Mouse (Mus musculus): ENCODE measurements at regions not wholly inside any gene's neighbourhood (a gene's known extent, or its start where the extent isn't known, plus 50 kb on each side); places are given as distances from the start of the nearest gene placed in this dataset.

DNA sequence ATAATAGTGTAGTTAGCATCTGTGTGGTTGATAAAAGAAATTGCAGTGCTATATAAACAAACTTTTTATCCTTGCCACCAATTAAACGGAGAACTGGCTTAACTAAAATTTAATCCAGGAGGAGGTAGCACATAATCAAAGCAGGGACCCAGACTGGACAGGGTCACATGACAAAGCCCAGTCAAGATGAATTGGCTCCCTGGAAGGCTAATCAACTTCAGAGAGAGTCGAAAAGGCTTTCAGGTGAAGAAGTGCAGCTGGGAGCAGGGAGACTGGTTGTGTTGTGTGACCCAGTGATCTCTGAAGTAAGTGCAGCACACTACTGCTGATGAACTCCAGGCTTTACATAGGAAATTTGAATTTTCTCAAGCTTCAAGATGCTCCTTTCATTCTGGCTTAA, 127.5 kb upstream of the Nectin3 start:
- TF ChIP-seq CTCF (IDR thresholded peaks at IDR 0.05; ENCODE audit: borderline replicate concordance, insufficient read depth, low read length) (no peak), POLR2A (IDR thresholded peaks at IDR 0.05; ENCODE audit: low read depth, low read length) (no peak)

Data from embryonic fibroblast, embryonic 13.5 days (primary cell).